Mouse (Mus musculus) heart, adult 2 months (tissue): ENCODE results near the gene Bend3. TPM values are rescaled to one million over a fixed set of nuclear protein-coding genes. Genes with fewer than 3 reads are reported as not detected.
"Not testable (repeated sequence)": the region's sequence is repeated elsewhere in the genome, so short reads cannot be mapped to it uniquely, and the experiment has no call there.

Experiments used
- DNase-seq, 2 experiments: peaks; one replicate each; pipeline ENCODE4 v3.0.0; 2021
- H3K27ac ChIP-seq: fragments of 200-600 bp; 2 replicates; pipeline ENCODE4 v1.8.1; 2022
- H3K27me3 ChIP-seq: fragments of 200-500 bp; 2 replicates; pipeline ENCODE4 v1.6.1; 2012; ENCODE audit warnings: mild to moderate bottlenecking, low read length, inconsistent platforms, mixed read lengths; ENCODE audit not compliant: control insufficient read depth, insufficient read depth
- H3K36me3 ChIP-seq: fragments of 200-500 bp; 2 replicates; pipeline ENCODE4 v1.6.1; 2012; ENCODE audit warnings: low read length, inconsistent platforms; ENCODE audit not compliant: control insufficient read depth, insufficient read depth
- H3K4me1 ChIP-seq: fragments of 200-500 bp; 2 replicates; pipeline ENCODE4 v1.6.1; 2011; ENCODE audit warnings: low read length; ENCODE audit not compliant: control insufficient read depth, insufficient read depth
- H3K4me3 ChIP-seq: fragments of 200-600 bp; 2 replicates; pipeline ENCODE4 v1.8.1; 2022
- H3K79me2 ChIP-seq: fragments of 200-500 bp; replicated peaks from 2 replicates; pipeline ENCODE4 v1.6.1; 2012; ENCODE audit warnings: mild to moderate bottlenecking, inconsistent platforms, low read length, moderate library complexity, mixed read lengths; ENCODE audit not compliant: control insufficient read depth, insufficient read depth
- H3K9ac ChIP-seq: fragments of 200-500 bp; 2 replicates; pipeline ENCODE4 v1.6.1; 2012; ENCODE audit warnings: low read depth, mild to moderate bottlenecking, control low read depth, inconsistent platforms, low read length, mixed read lengths
- CTCF ChIP-seq: fragments of 200-600 bp; IDR thresholded peaks from 2 replicates; pipeline ENCODE4 v1.8.1; 2022; ENCODE audit warnings: antibody characterized with exemption, mild to moderate bottlenecking, moderate library complexity
- EP300 ChIP-seq: fragments of 200-500 bp; IDR thresholded peaks from 2 replicates; pipeline ENCODE4 v1.6.1; 2011; ENCODE audit warnings: low read depth, low read length, control low read depth; ENCODE audit not compliant: insufficient read depth
- POLR2A ChIP-seq: fragments of 200-500 bp; IDR thresholded peaks from 2 replicates; pipeline ENCODE4 v1.6.1; 2011; ENCODE audit warnings: mild to moderate bottlenecking, low read depth, low read length, control low read depth; ENCODE audit not compliant: insufficient read depth
- WGBS: fragments of 180-500 bp; shearing (Covaris S2); methylation state at CpG from one replicate; pipeline ENCODE4 v1.1.7; 2018; 5-methylcytosine and 5-hydroxymethylcytosine counted together
- intact Hi-C: fragments of 180-260 bp; cut with DNase I; formaldehyde crosslinking; loops from one replicate; pipeline ENCODE4 v1.15.1; 2025
- polyA plus RNA-seq: library from polyadenylated mRNA; depleted of rRNA; stranded (reverse); fragments of >200 nt; gene quantifications from 2 replicates; pipeline ENCODE4 v1.2.3, GENCODE M21; 2012
- total RNA-seq, 2 experiments: library from RNA; stranded (reverse); gene quantifications; 2 replicates each; pipeline ENCODE4 v1.2.3; 2021

Gene Bend3
- total and polyA plus RNA-seq, 3 experiments: 2.9 to 7.4 (median 5.2) TPM

GRCm38 (mm10) chr10:43509228-43509627 is 30.6 kb downstream of the Bend3 start:
- Histone ChIP-seq H3K36me3 (no peaks in the 10 kb centered on the region), H3K79me2 (no peaks in the 10 kb centered on the region), H3K4me1 (no peaks in the 10 kb centered on the region), H3K27me3 (no peaks in the 10 kb centered on the region), H3K4me3 (no peak overlapping the region), H3K27ac (no peak overlapping the region), H3K9ac (no peak overlapping the region)
- intact Hi-C loops: no loop called here
- DNase-seq: no peak
- TF ChIP-seq POLR2A (no peak), EP300 (no peak)
- WGBS: 93% methylated on average over 7 of the region's 7 CpGs

DNA sequence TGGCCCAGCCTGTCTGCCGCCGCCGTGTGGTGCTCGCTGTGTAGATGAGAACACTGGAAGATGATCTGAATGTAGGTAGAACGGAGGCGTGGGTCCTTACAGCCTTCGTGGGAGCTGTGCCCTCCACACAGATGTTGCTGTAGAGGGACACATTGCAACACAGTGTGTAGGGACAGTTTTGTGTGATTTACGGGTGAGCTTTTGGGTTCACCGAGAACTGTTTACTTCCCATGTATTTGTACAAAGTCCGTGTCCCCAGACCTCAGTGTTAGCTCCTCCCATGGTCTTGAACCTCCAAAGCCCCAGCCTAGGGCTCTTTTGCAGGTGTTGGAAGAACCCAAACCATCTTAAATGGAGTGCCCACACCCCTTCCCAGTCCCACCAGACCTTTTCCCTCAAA is 34.3 kb downstream of the Bend3 start:
- WGBS: 96% methylated on average over 10 of the region's 10 CpGs
- H3K36me3 ChIP-seq: no peaks in the 10 kb centered on the region

GRCm38 (mm10) chr10:43516992-43517660 is 38.5 kb downstream of the Bend3 start:
- Histone ChIP-seq H3K27ac (no peak overlapping the region; the same call in 1 of the 2 replicates), H3K27me3 (no peaks in the 10 kb centered on the region), H3K9ac (no peak overlapping the region), H3K4me3 (no peak overlapping the region), H3K36me3 (no peaks in the 10 kb centered on the region), H3K4me1 (peaks cover 8% of the 10 kb centered on the region; the same call in 1 of the 2 replicates), H3K79me2 (no peaks in the 10 kb centered on the region)
- intact Hi-C loops: no loop called here
- DNase-seq: no peak
- no peak for TF ChIP-seq EP300
- no peak for TF ChIP-seq CTCF
- no peak for TF ChIP-seq POLR2A
- 69% methylated on average over 6 of the region's 6 CpGs for WGBS

More for the DNA sequence above, 34.3 kb downstream of the Bend3 start:
- intact Hi-C loops: no loop called here
- TF ChIP-seq POLR2A: no peak
- TF ChIP-seq EP300: no peak
- TF ChIP-seq CTCF: no peak
- no peak for DNase-seq
- Histone ChIP-seq H3K4me1 (peaks cover 8% of the 10 kb centered on the region; the same call in 1 of the 2 replicates), H3K4me3 (no peak overlapping the region), H3K27me3 (no peaks in the 10 kb centered on the region), H3K9ac (no peak overlapping the region), H3K27ac (no peak overlapping the region), H3K79me2 (no peaks in the 10 kb centered on the region)

DNA sequence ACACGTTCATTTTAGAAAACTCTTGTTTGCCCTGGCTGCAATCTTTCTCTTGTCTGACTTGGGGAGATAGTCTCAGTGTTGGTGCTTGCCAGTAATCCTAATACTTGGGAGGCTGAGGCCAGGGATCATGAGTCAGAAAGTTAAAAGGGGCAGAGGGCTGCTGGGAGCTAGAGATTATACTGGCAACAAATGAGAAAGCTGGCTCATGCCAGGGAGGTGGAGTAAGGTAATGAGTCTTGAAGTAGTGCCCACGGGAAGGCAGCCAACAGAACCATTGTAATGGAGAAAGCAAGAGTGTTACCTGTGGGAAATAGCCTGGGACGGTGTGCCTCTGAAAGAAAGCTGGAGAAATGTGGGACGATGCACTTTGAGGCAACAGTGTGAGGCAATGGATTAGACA is 39.2 kb downstream of the Bend3 start:
- no peak overlapping the region for H3K4me3 ChIP-seq

DNA sequence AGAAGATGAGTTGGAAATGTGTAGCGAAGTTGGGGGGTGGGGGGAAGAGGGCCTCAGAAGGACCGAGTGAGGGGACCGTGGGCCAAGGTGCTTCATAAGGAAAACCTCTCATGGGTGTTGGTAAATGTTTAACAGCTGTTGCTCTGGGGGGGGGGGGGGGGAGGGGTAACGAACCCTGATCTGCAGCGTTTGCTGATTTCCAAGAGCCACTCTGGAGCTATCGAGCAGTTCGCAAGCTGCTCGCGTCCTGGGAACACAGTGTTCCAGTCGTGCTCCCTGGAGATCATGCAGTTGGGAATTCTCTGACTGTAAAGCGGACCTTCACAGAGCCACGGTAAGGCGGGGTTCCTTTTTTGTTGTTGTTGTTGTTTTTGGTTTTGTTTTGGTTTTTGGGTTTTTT is 39.7 kb downstream of the Bend3 start:
- 48% methylated on average over 11 of the region's 13 CpGs for WGBS

More for the DNA sequence above, 39.2 kb downstream of the Bend3 start:
- intact Hi-C loops: no loop called here
- TF ChIP-seq CTCF (no peak), EP300 (no peak), POLR2A (no peak)
- 37% methylated on average over 4 of the region's 4 CpGs for WGBS
- H3K79me2 ChIP-seq: no peaks in the 10 kb centered on the region
- H3K4me1 ChIP-seq: peaks cover 8% of the 10 kb centered on the region; the same call in 1 of the 2 replicates
- peak; percentile 41 to 58 for DNase-seq
- no peaks in the 10 kb centered on the region for H3K36me3 ChIP-seq
- peak overlapping the region; percentile 12; the same call in 1 of the 2 replicates for H3K27ac ChIP-seq
- no peak overlapping the region for H3K9ac ChIP-seq
- H3K27me3 ChIP-seq: no peaks in the 10 kb centered on the region

DNA sequence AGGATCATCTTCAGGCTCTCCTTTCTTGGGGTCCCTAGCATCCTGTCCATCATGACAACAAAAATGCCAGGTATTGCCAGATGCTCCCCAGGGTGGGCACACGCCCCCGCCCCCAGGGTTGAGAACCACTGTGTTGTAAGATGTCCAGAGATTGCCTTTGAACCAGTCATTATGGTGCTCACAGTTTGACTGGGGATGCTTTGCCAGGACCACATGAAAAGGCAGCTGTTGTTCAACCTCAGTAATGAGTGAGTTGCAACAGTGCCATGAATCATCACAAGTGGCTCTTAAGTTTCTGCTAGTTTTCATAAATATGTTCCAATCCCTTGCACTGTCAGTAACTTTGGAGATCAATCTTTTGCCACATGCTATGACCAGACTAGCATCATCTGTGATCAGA is 41.3 kb downstream of the Bend3 start:
- TF ChIP-seq EP300 (no peak), POLR2A (no peak), CTCF (no peak)
- Histone ChIP-seq H3K36me3 (no peaks in the 10 kb centered on the region), H3K4me1 (peaks cover 8% of the 10 kb centered on the region; the same call in 1 of the 2 replicates), H3K4me3 (no peak overlapping the region), H3K79me2 (no peaks in the 10 kb centered on the region), H3K27ac (no peak overlapping the region), H3K27me3 (no peaks in the 10 kb centered on the region), H3K9ac (no peak overlapping the region)
- WGBS: 95% methylated on average over 2 of the region's 2 CpGs
- no peak for DNase-seq
- intact Hi-C loops: no loop called here

More for the DNA sequence above, 39.7 kb downstream of the Bend3 start:
- Histone ChIP-seq H3K27ac (no peak overlapping the region), H3K4me1 (peaks cover 8% of the 10 kb centered on the region; the same call in 1 of the 2 replicates), H3K79me2 (no peaks in the 10 kb centered on the region), H3K9ac (no peak overlapping the region), H3K27me3 (no peaks in the 10 kb centered on the region), H3K4me3 (no peak overlapping the region), H3K36me3 (no peaks in the 10 kb centered on the region)
- peak; percentile 40 to 49 for DNase-seq
- TF ChIP-seq CTCF (no peak), POLR2A (peak; percentile 30; the same call in 1 of the 2 replicates), EP300 (peak; percentile 81)
- intact Hi-C loops: no loop called here

DNA sequence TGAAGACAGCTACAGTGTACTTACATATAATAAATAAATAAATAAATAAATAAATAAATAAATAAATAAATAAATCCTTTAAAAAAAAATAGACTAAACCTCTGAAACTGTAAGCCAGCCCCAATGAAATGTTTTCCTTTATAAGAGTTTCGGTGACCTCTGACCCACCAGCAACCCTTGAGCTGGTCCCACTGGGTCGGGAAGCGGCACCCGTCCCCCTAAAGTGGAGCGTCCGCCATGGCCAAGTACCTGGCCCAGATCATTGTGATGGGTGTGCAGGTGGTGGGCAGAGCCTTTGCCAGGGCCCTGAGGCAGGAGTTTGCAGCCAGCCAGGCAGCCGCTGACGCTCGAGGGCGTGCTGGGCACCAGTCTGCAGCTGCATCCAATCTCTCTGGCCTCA is 45.3 kb downstream of the Bend3 start, which contains the start of gene Gm9803:
Gm9803 (plus strand) TSS at position 154 of the 400 bp plus-strand sequence.
- H3K27ac ChIP-seq, intact Hi-C loops, H3K27me3 ChIP-seq, H3K9ac ChIP-seq, H3K4me3 ChIP-seq, DNase-seq, H3K79me2 ChIP-seq, H3K36me3 ChIP-seq, H3K4me1 ChIP-seq: not testable (repeated sequence)
- WGBS: 96% methylated on average over 10 of the region's 10 CpGs
